Mouse (Mus musculus) WW6 (cell line): ENCODE data around the gene Bco2.
A peak's percentile ranks its signal among the peaks of the same experiment; 100 is the strongest.

Experiments used
- DNase-seq: peaks from one replicate; pipeline ENCODE4 v3.0.0-alpha.2; 2013; ENCODE audit warnings: low read depth, low spot score

The Bco2 gene

DNA sequence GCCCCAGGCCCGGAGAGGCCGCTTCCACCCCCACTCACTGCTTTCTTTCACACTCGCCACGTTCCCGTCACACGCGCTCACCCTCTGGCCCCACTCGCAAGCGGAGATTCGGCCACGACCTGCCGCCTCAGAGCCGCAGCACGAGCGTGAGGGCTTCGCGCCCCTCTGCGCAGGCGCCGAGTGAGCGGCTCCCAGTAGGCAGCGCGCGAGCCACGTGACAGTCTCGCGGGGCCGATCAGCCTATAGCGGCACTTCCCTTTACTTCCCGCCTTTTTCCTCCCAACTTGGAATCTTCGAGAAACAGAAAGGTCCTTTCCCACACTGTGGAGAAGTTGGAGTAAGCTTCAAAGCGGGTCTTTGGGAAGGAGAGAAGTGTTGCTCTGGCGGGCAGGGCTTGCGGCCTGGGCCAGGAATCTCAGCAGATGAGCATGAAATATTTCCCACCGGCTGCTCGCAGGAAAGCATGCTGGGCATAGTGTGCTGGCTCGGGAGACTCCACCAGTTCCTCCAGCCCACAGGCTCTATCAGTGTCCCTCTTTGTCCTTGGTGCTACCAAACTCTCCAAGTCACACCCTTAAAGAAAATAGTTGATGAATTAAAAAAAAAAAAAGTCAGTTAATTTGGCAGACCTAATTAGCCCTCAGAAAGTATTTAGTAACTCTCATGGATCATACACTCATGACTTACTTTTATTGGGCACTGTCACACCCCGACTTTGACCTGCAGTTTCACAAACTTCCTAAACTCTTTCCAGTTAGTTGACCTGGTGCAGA lies 6.3 kb upstream of the Bco2 start, which contains the start of gene Tex12:
TSS of gene Tex12 (minus strand) at position 181 of the 773 bp plus-strand sequence.
- DNase-seq: peak; percentile 20

DNA sequence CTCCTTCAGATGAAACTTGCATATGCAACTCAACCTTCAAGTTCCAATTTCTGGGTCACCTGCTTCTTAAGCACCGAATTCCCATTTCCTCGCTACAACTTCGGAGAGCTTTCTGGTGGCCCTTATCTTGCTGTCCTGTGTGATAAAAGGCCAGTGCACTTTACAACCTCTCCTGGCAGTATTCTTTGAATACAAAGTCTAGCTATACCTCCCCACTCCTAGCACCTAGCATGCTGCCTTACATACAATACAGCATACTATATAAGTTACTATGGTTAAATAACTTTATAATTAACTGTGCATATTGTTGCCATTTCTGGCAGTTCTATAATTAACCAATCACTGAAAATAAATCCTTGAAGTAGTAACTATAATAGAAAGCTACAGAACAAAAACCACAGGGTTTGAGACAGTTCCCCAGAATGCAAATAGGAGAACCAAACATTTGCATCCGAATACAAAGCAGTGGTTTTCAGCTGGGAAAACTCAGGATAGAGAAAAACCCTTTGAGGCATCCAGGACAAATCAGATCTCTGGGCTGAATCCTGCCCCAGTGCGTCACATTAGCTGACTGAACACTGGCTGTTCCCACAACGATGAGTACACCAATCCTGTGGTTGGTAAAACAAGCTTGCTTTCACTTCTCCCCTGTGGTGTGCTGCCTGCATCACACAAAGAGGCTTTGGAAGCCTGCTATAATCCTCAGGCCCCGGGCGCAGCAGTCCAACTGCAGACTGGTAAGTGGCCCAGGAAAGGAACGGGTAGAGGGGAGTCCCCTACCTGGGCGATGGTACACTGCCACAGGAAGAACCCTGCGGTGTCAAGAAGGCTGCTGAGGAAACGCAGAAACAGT lies 514 bp downstream of the Bco2 start, which contains the start of gene Il18:
TSS of gene Il18 (plus strand) at position 587 of the 853 bp plus-strand sequence.
- peak; percentile 28 for DNase-seq

DNA sequence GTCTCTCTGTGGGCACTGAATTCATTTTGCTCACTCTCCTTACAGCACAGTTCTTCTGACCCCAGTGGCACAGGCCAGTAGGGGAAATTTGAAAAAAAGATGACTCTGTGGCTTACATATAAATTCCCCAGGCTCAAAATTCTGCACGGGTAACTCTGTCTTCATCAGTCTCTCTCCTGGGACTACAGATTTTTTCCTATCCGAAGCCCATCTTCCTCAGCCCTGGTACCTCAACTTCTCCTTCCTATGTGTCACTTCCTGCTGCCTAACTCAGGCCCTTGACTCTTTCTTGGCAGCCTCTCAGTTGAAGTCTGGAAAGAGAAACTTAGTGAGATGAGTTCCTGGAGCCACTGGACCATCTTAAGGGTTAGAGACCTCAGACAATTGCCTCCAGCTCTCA lies 1.4 kb downstream of the Bco2 start:
- DNase-seq: no peak

DNA sequence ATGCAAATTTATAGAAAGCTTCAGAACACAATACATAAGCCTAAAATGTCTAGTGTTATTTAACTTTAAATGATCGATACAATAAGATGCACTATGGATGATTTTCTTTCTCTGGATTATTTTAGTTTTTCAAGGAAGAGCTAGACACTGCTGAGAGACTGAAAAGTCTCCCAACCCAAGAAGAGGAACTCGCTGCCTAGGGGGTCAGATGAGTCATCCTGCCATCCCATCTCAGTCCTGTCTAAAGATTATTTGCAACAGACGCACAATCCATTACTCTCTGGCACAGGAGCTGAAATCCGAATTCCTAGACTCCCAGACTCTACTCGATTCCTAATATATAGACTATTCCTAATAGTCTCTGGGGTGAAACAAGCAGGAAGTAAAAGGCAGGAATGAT lies 2.8 kb downstream of the Bco2 start:
- DNase-seq: no peak

DNA sequence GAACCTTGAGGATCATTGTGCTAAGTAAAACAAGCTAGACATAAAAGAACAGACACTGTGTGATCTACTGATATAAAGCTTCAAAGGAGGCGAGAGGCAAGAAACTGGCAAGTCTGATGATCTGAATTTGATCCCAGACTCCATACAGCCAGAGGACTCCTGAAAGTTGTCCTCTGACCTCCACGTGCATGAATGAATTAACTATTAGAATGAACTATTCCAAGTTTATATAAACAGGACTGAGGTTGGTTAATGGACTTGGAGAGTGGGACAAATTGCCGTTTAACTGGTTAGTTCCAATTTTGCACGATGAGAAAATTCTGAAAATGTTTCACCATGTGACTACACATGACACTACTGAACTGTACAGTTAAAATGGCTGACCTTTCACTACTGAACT lies 6.0 kb downstream of the Bco2 start:
- no peak for DNase-seq

DNA sequence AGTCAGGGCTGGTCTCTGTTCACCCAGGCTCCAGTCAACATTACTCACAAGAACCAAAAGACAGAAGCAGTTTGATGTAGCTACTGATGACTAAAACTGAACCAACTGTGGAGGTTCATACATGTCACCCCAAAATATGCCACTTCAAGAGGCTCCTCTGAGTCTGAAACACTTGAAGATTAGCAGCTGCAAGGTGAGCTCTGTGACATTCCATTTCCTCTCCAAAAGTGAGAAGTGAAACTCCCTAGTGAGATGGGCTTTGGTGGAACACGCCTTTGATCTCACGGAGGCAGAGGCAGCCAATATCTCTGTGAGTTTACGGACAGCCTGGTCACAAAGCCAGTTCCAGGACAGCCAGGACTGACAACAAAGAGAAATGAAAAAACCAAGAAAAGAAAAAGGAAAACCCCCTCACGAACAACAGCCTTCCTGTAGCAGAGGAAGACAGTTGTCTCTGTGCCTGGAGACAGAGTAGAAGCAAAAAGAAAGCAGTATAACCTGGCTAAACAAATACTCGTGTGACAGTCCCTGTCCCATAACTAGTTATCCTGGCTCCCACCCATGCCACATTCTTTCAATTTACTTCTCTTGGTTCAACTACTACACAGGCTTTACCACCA lies 7.0 kb downstream of the Bco2 start:
- no peak for DNase-seq

DNA sequence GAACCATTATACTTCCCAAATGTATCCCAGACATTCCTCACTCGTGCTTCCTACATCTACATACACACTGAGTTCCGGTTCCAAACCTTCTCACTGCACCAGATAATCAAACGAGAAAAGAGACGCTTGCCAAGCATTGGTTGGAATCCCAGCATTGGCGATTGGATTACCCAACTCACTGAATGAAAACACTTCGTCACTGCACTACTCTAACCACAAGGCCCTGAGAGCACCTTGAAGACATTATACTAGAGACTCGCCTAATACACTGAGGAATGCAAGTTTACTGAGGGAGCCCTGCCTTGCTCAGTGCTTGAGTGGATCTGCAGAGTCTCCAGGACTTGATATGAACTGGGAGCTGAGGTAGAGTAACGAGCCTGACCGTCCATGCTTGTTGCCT lies 12.6 kb downstream of the Bco2 start:
- DNase-seq: no peak

DNA sequence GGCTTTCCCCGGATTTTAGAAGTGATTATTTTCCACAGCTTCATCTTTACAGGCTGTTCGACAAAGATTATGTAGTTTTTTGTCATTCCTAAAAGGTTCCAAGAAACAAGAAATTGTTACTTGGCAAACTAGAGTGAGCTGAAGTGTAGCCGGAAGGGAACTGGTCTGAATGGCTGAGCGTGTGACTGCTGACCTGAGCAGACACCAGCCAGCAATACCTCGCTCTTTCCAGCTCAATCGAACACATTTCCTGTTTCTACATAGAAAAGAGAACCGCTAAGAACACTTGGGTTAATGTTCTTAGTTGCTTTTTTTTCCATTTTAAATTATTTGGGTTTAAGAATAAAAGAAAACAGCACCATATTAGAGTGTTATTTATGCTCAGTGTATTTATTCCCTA lies 14.8 kb downstream of the Bco2 start:
- no peak for DNase-seq

DNA sequence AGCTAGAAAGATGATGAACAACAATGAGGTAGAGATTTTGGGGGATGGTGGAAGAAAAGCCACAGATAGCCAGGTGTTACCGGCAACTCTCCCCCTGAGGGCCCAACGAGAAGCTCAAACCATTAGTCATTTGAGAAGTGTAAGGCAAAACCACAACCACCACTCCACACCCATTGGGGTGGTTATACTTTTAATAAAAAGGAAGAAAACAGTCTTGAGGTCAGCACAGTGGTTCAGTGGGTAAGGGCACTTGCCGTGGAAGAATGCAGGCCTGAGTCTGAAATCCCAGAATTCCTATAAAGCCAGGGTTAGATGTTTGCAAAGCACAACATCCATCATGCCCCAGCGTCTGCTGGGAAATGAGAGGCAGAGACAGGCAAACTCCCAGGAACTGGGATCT lies 17.7 kb downstream of the Bco2 start:
- no peak for DNase-seq

DNA sequence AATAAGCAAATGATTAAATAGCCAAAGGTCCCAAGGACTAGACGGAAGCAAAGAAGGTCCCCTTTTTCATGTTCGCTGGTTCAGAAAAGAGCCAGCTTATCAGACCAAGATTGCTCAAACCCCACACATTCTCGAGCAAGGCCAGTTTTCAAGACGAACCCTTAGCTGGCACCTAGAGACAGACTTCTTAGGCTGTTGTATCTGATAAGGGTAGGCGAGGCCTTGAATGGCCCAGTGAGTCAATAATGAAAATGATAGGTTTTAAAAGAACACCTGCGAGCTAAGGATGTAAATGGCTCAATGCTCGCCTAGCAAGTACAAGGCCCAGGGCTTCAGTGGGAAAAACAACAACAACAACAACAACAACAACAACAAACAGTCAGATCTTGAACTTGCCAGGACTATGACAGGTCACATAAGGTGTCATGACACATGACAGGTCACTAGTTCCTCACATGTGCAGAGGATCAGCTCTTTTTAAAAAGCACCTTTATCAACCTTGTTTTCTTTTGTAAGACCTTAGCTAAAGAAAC lies 18.3 kb downstream of the Bco2 start:
- DNase-seq: no peak

DNA sequence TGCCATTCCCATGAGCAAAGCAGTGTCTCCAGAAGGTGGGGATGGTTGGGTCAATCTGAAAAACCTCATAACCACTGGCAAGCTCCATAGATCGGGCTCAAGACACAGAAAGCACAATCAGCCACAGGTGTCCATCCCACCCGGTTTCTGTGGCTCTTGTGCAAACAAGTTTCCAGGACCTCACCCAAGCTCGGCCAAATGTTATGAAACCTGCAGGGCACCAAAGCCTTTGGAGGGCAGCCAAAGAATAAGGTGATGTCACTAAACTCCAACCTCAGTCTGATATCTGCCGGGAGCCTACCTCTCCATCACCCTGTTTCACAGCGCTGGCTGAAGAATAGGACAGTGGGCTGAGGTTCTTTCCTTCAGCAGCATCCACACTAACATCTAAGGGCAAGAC lies 19.1 kb downstream of the Bco2 start:
- DNase-seq: no peak

DNA sequence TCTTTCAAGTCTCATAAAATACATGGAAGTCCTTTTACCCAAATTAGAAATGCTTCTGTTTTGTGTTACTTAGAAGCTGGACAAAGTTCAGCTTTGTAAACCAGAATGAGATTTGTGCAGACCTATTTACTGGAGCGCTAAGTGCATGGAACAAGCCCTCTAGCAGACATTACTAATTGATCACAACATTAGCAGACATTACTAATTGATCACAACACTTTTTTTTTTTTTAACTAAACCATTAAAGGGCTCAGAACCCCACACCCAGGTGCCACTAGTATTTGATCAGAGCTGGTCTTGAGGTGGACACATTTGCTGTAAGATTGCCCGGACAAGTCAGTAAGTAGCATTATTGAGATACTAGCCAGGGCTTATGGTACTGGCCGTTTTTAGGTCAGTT lies 21.2 kb downstream of the Bco2 start:
- DNase-seq: no peak

DNA sequence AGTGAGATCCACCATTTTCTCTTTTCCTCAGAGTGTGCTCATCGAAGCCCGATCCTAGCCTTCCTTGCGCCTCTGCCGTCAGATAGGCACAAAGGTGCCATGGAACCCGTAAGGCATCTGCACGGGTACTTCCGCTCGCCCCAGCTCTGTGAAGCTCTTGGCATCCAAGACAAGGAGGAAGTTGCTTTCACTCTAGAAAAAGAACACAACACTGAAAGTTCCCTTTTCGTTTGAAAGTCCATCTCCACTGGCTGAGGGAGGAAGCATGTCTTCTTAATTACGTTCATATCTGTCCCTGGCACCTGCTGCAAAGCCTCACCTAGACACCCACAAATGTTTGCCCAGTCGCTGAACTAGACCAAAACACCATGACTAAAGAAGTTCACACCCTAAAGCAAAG lies 21.7 kb downstream of the Bco2 start:
- DNase-seq: no peak

DNA sequence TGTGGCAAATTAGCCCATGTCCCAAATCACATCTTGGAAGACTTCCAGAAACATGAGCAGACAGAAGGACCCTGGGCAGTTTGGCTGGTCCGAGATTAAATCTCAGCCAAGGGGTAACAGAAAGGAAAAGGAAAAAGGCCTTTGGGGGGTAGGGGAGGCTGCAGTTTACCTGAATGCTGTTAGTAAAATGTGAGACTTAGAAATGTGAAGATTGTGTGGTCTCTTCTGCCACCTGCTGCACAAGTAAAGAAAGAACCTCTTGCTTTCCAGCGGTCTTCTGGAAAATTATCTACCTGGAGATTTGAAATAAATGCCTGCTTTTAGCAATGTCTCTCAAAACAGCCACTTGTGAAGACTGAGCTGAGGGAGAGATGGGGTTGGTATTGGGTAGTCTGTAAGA lies 24.1 kb downstream of the Bco2 start:
- DNase-seq: no peak

DNA sequence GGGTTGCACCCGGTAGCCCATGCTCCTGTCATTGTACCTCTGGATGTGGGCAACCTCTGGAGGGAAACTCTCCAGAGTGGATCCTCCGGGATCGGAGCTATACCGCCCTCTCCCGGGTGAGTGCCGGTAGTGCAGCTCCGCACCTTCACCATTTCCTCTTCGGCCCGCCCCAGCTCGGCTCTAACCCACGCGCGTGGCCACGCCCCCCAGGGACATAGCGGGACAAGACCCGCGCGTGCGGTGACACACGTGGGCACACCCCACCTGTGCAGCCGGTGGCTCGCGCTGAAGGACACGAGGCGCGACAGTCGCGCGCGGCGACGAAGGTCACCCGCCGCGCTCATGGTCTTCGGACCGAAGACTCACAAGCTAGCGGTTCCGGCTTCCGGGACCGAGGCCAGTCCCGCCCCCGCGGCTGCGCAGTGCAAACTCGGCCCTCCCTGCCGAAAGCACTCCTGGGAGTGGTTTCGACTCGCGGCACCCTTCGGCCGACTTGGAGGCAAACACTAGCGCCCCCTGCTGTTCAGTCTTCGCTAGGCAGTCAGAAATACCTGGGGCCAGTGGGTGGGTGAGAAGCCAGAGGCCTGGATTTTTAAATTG lies 26.6 kb downstream of the Bco2 start, which contains the start of gene Pts:
TSS of gene Pts (minus strand) at position 432 of the 600 bp plus-strand sequence.
- DNase-seq: peak; percentile 92

DNA sequence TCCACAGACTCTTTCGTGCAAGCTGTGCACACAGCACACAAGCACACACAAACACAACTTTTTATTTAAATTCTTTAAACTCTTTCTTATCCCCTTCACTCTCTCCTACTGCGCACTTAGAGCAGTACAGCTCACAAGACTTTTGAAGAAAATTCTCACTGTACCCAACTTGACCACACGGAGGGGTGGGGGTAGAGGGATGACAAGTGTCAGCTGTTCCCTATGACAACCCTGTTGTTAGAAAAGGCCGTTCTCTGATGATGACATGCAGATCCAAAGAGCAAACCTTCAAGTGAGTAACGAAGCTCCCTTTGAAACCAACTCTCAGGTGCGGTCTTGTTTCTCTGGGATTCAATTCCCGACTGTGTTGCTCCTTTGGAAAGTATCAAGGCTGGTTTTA lies 27.1 kb downstream of the Bco2 start:
- no peak for DNase-seq

DNA sequence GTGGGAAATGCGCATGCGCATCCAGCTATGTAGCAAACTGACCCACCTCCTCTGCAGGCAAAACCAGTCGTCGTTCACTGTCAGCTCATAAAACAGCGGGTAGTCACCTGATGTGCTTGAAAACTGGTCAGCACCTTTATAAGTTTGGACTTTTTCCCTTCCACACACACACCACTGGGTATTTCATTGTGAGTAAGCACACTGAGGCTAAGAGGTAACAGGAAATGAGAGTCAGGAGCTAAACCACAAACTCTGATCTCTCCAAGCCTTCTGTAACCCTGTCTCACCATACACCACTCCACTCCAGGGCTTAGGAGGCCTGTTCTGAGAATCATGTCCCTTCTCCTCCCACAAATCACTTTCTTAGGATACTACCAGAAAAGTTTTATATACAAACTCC lies 29.4 kb downstream of the Bco2 start:
- peak; percentile 45 for DNase-seq

DNA sequence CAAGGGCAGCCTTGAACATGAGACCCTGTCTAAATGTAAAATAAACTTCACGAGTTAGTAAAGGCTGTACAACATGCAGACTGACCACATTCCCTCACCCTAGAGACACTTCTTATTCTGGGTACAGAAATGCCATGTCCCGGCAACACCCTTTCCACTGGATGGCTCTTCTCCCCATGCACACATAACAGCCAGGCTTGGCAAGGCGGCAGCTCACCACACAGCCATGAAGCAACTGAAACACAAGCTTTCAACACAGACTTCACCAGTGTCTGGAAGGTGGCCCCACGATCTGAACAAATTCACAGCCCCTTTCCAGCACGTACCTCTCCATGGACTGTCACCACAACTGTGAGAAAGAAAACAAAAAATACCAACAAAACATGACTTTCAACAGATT lies 30.0 kb downstream of the Bco2 start:
- no peak for DNase-seq

DNA sequence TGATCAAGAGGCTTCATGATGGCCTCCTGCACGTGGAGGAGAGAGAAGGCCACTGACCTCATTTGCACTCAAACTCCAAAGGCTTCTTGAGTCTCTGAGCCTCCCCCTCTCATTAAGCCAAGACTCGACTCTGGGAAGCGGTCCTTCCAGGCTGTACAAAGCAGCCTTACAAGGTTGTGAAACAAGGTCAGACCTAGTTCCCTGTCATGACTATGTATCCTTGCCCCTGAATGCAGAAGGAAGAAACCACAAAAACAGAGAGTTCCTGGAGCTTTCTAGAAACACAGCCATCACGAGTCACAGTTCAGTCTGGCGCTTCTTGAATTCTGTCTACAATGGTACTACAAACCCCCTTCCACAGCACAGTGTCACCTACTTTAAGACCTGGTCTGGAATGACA lies 32.4 kb downstream of the Bco2 start:
- DNase-seq: no peak

DNA sequence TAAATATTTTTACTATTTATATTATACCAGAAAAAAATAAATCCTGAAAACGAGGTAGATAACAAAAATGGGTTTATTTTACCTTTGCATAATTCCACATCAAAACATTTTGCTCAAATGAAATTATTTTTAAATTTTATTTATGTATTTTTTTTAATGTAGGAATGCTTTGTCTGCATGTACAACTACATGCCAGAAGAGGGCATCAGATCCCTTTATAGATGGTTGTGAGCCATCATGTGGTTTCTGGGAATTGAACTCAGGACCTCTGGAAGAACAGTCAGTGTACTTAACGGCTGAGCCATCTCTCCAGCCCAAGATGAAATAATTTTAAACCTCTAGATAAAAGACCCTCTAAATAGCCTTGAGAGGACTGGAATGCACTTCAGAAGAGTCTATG lies 33.4 kb downstream of the Bco2 start:
- DNase-seq: no peak

DNA sequence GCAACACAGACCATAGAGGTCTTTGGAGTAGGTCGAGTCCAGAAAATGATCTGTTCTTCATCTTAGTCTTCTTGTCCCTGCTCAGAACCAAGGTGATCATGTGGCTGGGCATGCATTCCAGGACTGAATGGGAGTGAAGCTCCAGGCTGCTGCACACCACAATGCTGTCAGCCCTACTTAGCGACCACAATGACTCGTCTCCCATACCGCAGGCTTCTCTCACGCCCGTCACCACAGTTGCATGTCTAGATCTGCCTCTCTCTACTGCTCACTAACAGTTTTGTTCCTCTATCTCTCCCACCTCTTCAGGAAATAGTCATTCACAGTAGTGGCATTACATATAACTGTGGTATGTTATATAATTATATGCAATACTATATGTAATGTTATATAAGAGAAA lies 34.2 kb downstream of the Bco2 start:
- no peak for DNase-seq

DNA sequence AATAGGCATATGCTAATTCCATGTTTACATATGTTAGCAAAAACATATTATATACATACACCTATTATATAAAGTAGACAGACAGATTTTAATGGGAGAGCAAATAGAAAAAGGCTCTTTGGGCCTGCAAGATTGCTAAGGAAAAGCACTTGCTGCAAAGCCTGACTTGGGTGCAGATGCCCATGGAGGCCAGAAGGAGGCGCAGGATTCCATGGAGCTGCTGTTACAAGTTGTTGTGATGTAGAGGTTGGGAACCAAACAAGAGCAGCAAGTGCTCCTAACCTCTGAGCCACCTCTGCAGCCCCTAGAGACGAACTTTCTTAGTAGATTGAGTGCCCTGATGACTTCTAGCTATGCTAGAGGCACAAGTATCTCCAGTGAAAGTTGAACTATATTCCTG lies 36.2 kb downstream of the Bco2 start:
- DNase-seq: peak; percentile 60
